Mouse (Mus musculus) left cerebral cortex, postnatal 14 days (tissue): ENCODE data around the gene Col23a1. TPM values are rescaled to one million over a fixed set of nuclear protein-coding genes. Genes with fewer than 3 reads are reported as not detected.

Experiments used
- DNase-seq, 2 experiments: peaks; one replicate each; pipeline ENCODE4 v3.0.0; 2021 to 2022; ENCODE audit warnings: low spot score in 2 of 2, mixed read lengths in 1 of 2
- intact Hi-C: fragments of 180-260 bp; cut with DNase I; formaldehyde crosslinking; loops from one replicate; pipeline ENCODE4 v1.15.1; 2025
- total RNA-seq, 2 experiments: library from RNA; stranded (reverse); gene quantifications; 2 replicates each; pipeline ENCODE4 v1.2.3; 2021

Col23a1 gene
- total RNA-seq, 2 experiments from 2014 or later, result 10.7 to 12.9 TPM

DNA sequence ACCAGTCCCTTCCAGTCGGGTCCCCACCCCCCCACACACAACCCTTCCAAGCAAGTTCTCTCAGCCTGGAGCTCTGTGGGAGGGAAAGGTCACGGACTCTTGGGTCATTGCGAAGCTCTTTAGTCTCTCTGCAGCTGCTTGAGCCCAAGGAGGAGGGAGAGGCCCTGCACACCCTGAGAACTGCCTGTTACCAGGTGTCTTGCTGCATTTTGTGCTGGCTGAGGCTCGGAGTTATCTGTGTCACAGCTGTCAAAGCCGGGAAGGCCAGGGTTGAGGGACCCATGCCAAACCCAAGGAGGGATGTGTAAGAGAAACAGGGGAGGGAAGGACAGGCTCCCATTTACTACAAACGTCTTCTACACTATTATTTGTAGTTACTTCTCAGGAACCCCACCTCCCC, 218.3 kb downstream of the Col23a1 start:
- DNase-seq, result no peak
- intact Hi-C loops, result no loop called here

DNA sequence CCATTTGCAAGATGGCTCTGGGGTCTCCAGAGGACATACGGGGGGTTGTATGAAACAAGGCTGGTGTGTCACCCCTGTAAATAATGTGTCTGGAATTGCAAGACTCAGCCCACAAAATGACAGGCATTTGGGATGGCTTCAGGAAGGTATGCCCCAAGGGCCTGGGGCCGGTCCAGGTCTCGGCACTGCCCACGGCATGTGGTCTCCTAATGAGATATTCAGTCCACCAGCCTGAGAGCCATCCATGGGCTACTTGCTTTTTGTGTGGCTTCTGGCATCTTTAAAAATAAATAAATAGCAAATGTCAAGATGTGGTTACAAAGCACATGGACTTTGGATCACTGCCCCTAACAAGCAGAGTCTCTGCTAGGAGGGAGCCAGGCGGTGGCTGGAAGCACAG, 219.5 kb downstream of the Col23a1 start:
- intact Hi-C loops, result no loop called here
- no peak for DNase-seq

DNA sequence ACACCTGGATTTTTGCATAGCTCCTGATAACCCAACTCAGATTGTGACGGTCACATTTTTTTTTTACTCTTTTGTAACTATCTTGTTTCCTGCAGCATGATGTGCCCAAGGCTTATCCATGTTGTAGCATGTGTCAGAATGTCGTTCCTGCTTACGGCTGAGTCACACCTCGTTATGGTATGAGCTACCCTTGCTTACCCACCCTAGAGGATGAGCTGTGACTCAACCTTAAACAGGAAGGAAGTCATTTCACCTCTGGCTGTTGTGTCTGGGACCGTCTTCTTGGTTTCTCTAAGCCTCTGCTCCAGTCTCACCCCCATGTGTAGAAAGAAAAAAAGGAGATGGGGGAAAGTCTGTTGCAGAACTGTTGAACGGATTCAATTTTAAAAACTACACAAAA, 223.3 kb downstream of the Col23a1 start:
- no peak for DNase-seq
- intact Hi-C loops, result no loop called here

DNA sequence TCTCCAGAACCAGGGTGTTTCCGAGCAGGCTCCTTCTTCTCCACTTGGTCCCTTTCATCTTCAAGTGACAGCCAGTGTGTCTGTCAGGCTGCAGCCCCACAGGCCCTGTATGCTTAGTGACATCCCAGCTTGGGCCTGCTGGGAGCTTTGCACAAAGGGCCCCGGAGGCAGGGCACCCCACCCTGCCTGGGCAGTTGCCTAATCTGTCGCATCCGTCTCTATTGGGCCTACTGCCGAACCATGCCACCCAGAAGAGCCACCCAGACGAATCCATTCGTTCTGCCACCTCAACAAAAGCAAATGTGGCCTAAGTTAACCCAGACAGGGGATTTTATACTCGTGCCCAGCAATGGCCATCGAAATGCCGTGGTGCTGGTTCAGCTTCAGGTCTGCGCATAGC, 225.6 kb downstream of the Col23a1 start:
- intact Hi-C loops, result no loop called here
- DNase-seq, result no peak

DNA sequence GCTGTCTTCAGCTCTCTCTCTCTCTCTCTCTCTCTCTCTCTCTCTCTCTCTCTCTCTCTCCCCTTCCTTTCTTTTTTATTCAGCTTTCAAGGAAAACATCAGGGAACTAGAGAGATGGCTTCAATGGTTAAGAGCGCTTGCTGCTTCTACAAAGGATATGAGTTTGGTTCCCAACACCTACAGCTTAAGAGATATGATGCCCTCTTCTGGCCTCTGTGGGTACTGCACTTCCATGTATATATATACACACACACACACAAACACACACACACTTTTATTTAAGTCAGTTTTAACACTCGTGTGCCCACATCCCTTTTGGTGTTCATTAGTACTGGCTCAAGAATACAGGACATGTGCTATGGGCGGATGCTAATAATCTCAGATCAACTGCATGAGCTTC, 228.4 kb downstream of the Col23a1 start:
- DNase-seq, result peak in 1 of 2 experiments; percentile 35
- intact Hi-C loops, result no loop called here

DNA sequence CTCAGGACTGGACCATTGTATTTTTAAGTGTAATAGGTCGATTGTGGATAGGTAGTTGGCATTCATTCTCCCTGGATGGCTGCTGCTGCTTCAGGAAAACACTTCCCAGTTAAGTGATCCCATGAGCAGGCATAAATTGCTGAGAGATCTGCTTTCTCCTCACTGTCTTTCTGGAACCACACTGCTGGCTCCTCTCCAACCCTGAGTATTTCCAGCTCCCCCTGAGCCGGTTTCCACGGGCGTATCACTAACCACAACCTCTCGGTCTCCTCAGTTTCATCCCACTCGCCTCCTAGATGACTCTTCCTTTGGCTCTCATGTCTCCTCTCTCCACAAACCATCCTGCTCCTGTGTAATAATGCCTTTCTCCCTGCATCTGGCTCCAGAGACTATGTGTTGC, 228.9 kb downstream of the Col23a1 start:
- intact Hi-C loops, result no loop called here
- peak; percentile 38 to 45 for DNase-seq

DNA sequence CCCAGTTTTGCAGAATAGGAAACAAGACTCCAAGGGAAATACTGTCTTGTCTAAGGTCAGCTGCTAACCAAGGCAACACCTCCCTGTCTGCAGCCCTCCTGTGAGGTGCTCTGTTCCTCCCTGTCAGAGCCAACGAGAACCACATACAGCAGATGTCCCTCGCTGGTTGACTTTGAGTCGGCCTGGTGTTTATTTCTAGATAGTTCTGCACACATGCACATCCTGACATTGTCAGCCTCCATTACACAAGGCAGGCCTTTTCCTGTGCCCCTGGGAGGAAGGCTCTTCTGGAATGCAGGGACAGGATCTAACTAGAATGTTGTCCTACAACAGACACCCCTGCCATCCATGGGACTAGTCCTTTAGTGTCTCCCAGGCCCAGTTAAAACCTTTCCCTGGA, 231.7 kb downstream of the Col23a1 start:
- DNase-seq, result no peak
- intact Hi-C loops, result no loop called here

DNA sequence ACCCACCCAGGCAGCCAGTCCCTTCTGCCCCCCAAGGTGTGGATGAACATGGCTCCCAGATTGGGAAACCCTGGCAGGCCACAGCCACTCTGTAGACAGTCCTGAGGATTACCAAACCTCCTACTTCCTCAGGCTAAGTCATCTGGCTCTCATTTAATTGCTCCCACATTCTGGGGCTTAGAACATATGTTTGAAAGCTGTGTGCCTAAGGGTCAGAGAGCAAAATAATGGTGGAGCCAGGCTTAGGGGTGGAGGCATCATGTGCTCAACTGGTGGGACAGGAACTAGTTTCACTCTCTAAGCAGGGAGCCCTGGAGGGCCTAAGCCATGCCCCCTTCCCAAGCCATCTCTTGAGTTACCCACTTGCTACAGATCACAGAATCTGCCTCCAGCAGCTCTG, 233.5 kb downstream of the Col23a1 start:
- no peak for DNase-seq
- intact Hi-C loops, result no loop called here

DNA sequence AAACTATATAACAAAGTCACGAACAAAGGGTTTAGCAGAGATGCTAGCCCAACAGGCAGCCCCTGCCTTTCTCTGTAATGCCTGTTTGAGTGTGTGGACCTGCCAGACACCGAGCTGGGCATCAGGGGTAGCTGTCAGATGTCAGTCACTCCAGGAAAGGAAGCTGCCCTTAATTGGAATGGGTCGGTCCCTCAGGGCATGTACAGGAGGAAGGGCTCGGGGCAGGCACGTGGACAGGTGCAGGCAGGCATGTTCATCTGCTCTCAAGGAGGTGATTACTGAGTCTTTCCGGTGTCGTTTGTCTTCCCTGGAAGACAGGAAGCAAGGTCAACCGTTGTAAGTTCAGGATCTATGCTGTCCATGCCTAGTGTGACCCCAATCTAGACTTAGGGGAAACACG, 233.9 kb downstream of the Col23a1 start:
- no peak for DNase-seq
- intact Hi-C loops, result no loop called here

DNA sequence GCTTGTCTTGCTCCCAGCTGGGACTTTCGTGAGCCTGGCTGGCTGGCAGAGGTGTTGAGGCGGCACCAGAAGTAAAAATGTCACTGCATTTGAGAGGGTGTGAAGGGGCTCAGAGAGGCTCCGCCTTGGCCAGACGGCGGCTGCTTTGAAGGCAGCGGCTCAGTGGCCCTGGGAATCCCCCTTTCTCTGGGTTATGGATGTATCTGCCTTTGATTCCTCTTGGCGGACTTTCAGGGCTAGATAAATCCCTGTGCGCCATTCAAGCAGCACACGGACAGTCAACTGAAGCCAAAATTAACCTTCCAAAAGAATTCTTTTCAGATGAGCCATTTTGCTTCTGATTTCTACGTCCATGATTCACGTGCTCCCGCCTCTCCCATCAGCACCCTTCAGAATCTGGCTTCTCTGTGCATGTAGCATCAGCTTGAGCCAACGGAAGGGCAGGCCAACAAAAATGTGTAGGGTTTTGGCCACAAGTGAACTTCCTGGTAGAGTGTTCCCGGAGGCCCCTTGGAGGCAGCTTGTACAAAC, 237.0 kb downstream of the Col23a1 start:
- intact Hi-C loops, result no loop called here
- peak in 1 of 2 experiments; percentile 16 for DNase-seq

DNA sequence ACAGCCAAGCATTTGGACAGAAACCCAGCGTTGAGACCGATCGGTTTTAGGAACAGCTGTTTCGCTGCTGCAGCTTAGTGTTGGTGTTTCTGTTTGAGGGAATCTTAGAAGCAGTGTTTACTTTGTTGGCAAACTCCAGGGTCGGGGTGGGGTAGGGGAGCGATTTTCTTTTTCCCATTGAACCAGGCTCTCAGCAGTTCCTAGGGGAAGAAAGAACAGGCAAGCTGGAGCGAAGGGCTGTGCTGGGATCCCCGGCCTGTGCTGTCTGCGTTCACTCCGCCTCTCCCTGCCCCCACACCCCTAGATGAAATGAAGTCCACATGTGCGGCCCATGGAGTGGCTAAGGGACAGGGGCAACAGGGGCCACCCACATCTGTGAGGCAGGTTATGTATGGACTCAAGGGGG, 243.4 kb downstream of the Col23a1 start:
- DNase-seq, result no peak
- intact Hi-C loops, result no loop called here

DNA sequence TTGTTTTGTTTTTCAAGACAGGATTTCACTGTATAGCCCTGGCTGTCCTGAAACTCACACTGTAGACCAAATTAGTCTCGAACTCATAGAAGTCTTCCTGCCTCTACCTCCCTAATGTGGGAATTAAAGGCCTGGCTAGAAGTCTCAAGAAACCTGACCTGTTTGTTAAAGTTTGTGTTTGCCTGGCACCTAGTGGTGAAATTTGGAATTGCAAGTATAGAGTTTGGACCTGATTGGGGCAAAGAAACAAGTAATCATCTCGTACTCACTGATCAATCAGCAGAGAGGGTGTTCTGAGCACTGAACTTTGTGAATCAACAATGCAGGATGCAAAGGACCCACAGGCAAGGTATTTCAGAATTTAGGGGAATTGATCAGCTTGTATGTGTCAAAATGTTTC, 244.6 kb downstream of the Col23a1 start:
- peak; percentile 62 to 77 for DNase-seq
- intact Hi-C loops, result loop anchor here (1.0 to 2.0 kb wide), 2 partner anchors 208 to 245 kb away; partner anchors contain the start of gene Col23a1

DNA sequence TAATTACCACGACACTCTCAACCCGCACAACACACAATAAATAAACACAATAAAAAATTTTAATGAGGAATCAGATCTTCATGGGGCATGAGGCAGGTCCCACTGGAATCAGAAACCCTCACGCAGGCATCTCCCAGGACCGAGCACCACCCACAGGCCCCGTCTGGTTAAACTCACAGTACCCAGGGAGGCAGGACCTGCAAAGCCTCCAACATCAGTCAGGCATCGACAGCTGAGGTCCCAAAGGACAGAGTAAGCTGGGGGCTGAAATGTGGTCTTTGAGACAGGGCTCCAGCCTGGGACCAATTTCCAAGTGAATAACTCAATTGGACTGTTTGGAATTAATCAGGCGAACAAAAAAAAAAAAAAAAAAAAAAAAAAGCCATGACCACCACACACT, 248.7 kb downstream of the Col23a1 start:
- intact Hi-C loops, result no loop called here
- DNase-seq, result no peak

DNA sequence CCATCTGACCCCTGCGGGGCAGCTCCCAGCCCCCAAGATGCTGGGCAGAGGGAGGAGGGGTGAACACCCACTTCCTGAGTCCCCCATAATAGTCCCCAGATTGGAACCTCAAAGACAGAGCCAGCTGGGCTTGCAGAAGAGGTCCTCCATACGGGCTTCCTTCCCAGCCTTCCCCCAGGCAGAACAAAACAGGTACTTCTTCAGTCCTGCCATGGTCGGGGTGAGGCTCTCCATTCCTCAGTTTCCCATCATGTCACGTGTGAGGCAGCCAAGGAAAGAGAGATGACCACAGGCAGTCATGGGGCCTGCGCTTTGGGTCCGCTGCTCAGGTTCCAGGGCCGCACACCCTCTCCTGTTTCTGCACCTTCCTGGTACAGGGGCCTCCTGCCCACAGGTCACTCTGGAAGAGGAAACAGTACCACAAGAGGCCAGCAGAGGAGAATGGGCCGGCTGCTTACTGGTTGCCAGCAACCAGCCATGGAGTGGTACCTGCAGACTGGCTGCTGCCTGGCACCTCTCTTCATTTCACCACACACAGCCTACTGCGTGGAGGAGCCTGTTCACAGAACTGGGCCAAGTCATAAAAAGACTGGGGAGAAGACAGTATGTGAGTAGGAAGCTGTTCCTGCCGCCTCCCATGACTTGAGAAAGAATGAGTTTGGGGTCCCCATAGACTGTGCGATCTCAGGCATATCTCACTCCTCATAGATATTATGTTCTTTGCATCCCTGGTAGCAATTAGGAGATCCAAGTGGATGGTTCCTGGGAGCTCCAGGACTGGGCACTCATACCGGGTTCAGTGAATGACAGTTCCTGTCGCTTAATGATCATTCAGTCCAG, 249.4 kb downstream of the Col23a1 start:
- DNase-seq, result peak in 1 of 2 experiments; percentile 9
- intact Hi-C loops, result no loop called here

DNA sequence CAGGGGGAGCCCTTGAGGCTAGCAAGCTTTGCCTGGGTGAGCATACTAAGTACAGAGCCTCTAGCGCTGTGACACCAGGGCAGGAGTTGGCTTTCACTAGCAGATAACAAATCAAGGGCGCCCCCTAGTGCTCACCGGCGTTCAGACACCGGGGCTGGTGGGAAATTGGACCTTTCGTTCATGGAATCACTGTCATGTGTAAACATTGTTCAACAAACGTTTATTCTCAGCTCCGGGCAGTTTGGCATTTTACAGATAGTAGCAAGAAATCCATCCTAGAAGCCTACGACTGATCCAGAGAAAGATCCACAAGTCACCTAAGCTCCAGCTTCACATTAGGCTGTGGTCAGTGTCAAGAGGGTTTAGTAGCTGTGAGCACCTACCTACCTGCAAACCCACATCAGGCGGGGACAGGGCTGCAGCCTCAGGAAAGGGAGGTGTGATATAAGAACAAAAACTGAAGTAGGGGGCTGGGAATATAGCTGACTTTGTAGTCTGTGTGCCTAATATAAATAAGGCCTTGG, 250.1 kb downstream of the Col23a1 start:
- intact Hi-C loops, result loop anchor here (5.0 kb wide), 1 partner anchor 42 kb away; the partner anchor contains the start of gene Phykpl
- DNase-seq, result peak; percentile 97

DNA sequence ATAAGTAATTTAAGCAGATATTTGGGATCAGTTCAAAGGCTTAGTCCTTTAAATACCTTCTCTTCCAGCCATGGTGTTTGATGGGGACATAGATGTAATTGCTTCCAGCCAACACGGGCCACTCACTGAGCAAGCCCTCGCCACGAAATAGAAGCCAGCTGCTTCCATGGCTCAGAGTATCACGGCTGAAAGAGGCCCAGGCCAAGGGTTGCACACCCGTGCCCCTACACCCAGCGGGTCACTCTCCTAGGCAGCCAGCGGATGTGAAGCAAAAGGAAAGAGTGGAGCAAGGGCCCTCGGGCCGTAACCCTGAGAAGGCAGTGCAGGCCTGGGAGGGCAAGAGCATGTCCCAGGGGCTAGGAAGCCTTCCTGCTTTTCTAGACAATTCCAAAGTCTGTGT, 252.7 kb downstream of the Col23a1 start:
- DNase-seq, result no peak
- intact Hi-C loops, result loop anchor here (5.0 kb wide), 1 partner anchor 40 kb away; the partner anchor contains the start of gene Phykpl

DNA sequence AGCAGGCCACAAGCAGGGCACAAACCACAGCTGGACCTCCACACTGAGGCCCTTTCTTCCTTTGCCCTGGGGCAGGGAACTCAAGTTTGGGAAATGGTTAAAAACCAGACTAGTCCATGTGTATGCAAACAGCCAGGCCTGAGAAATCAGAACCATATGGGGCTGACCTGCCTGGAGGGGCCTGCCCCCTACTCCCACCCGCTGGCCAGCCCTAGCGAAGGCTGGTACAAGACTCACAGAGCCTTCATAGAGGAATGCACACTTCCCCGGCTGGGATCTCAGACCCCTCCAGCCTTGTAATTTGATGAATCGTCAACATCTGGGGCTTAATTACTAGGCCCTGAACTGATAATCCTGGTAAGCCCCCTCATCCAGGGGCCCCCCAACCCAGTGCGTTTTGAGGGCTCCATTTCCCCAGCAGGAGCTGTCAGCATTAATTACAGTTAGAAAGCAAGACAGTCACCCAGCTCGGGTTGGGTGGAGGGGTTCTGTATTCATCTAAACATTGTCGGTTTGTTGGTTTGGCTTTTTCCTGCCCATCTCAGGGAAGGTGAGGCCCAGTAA, 253.8 kb downstream of the Col23a1 start:
- intact Hi-C loops, result loop anchor here (5.0 kb wide), 1 partner anchor 39 kb away; the partner anchor contains the start of gene Phykpl

DNA sequence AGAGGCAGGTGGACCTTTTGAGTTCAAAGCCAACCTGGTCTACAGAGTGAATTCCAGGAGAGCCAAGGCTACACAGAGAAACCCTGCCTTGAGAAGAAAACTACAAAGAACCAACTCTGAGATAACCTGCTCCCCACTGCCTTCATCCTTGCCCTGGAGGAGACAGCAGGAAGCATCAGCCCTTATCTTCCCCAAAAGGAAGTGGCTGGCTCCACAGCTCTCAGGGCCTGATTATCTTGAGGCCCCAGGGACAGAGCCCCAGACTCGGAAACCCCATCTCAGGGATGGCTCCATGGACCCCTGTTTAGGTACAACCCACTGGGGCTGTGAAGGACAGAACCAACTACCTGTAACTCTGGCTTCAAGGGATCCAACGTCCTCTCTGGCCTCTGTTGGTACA, 254.7 kb downstream of the Col23a1 start:
- DNase-seq, result no peak
- intact Hi-C loops, result loop anchor here (5.0 kb wide), 1 partner anchor 38 kb away; the partner anchor contains the start of gene Phykpl

More for the DNA sequence above, 253.8 kb downstream of the Col23a1 start:
- DNase-seq, result no peak

DNA sequence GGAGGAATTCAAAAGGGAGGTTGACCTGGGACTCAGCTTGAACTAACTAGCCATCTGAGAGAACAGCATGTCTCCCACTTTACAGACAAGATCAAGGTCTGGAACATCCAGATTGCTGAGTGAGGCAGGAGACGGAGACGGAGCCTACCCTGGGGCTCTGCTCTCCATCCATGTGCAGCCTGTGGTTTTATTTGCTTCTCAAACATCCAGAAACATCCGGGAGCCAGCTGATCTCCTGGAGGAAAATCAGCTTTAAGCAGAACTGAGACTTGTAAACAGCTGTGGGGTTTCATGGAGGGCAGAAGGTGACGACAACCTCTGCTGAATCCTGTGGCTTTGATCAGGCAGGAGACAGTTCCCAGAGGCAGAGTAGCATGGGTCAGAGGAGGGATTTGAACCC, 256.1 kb downstream of the Col23a1 start:
- intact Hi-C loops, result no loop called here
- no peak for DNase-seq

DNA sequence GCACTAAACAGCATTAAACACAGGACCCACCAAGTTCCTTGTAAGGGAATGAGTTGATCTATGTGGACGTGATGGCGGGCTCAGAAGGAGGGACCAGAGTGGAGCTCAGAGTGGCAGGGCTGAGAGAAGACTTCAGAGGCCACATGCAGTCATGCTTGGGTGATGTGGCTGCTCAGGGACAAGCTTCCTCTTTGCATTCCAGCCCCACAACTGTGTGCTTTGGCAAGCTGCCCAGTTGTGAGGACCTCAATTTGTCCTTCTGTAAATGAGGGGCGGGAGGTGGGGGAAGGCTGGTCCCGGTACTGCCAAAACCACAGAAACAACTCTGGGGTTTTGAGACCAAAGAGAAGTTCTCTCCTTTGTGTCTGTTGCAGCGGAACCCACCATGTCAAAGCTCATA, 261.5 kb downstream of the Col23a1 start:
- DNase-seq, result peak in 1 of 2 experiments; percentile 19
- intact Hi-C loops, result no loop called here
